Comparison of ENCODE assay signal across 8 mouse cellular contexts in genomic region chr11:55378371-55378770, GRCm38 (mm10). TPM values are rescaled to one million over a fixed set of nuclear protein-coding genes. Genes with fewer than 3 reads are reported as not detected.
A peak's percentile ranks its signal among the peaks of the same experiment; 100 is the strongest.
DNase-seq lines count a peak whose midpoint lies in the region; ATAC-seq and TF ChIP-seq lines count a peak whose summit lies in the region.
"Had no signal": no experiment of that assay in that cellular context is flagged by ENCODE, and none has a peak within 500 bp of the region (broad histone marks: within the 10 kb centered on the region; RNA-seq: fewer than 3 reads in every experiment).

No protein-coding gene starts in this region.

- no peak for TF ChIP-seq CTCF in gastrocnemius, adult 2 months (IDR thresholded peaks at IDR 0.05)

- peak; percentile 43 to 71 for DNase-seq in urinary bladder, postnatal 4 days (ENCODE audit: low spot score in 2 of 2)
- no peak for DNase-seq in urinary bladder, postnatal 10 days (ENCODE audit: low spot score)
- DNase-seq in gastrocnemius, adult 2 months = peak; percentile 91
- peak; percentile 53 for DNase-seq in kidney, adult 18-20 months
- peak; percentile 60 to 61 for DNase-seq in left cerebral cortex, postnatal 36 days (ENCODE audit: low spot score in 2 of 2)
- DNase-seq in right cerebral cortex, postnatal 36 days (ENCODE audit: low spot score in 2 of 2) = peak; percentile 59 to 68

- H3K4me3 ChIP-seq in gastrocnemius, adult 2 months = no peak overlapping the region
- H3K4me3 ChIP-seq: liver, embryonic 15.5 days had no signal

- no peak for ATAC-seq in CD4-positive, CD25-positive, alpha-beta regulatory T cell, adult 4 months

- no peak overlapping the region for H3K27ac ChIP-seq in gastrocnemius, adult 2 months
- H3K27ac ChIP-seq: liver, embryonic 15.5 days had no signal

- intact Hi-C loops in gastrocnemius, adult 2 months (cut with DNase I) = no loop called here
- intact Hi-C loops in left cerebral cortex, postnatal 36 days (cut with DNase I) = no loop called here

RNA-seq across cellular contexts. Expression of gene Fat2, which starts 42.0 kb away (rescaled TPM):
- total RNA-seq in gastrocnemius, adult 2 months (2021) = under 1 TPM; 0.03 TPM
- under 1 TPM; 0.22 to 0.32 TPM for total RNA-seq in left cerebral cortex, postnatal 36 days (2021)
- not detected for polyA plus RNA-seq in CD4-positive, CD25-positive, alpha-beta regulatory T cell, adult 4 months (2017; shearing (Covaris generic))
- polyA plus RNA-seq: liver, embryonic 15.5 days had no signal

RNA-seq across cellular contexts. Expression of gene Sparc, which starts 44.6 kb away (rescaled TPM):
- total RNA-seq in gastrocnemius, adult 2 months (2021) = 100 to 1,000 TPM; 276 to 473 TPM
- 100 to 1,000 TPM; 215 to 224 TPM for total RNA-seq in left cerebral cortex, postnatal 36 days (2021)
- polyA plus RNA-seq in CD4-positive, CD25-positive, alpha-beta regulatory T cell, adult 4 months (2017; shearing (Covaris generic)) = under 1 TPM in 1 of 2 experiments, not detected in 1; 0.28 TPM
